Mouse (Mus musculus): ENCODE measurements around the gene Myh2. TPM values are rescaled to one million over a fixed set of nuclear protein-coding genes. Genes with fewer than 3 reads are reported as not detected.

The Myh2 gene
- total RNA-seq, 4 experiments from 2014 or later: 0.29 to 0.47 (median 0.35) TPM

- no peak for DNase-seq (ENCODE audit: low spot score)
Observed at GRCm38 (mm10) chr11:67237481-67238079, 66.8 kb downstream of the Myh2 start, which contains the start of gene Myh4. TSS of gene Myh4 (plus strand) at chr11:67238029.

GRCm38 (mm10) chr11:67241051-67241450, 70.2 kb downstream of the Myh2 start:
- DNase-seq (ENCODE audit: low spot score): no peak

Other genes with a start within 250 kb of the Myh2 start
- not detected for gene Tmem238l, start 214.4 kb upstream of the Myh2 start, total RNA-seq (2022)
- gene Tmem220, start 145.9 kb upstream of the Myh2 start, total RNA-seq (2022): 1 to 10 TPM; 1.6 to 2.6 (median 2.0) TPM
- gene Adprm, start 118.4 kb upstream of the Myh2 start, total RNA-seq (2022): 10 to 100 TPM in 3 of 4 experiments, 1 to 10 TPM in 1; 9.8 to 13.1 (median 11.5) TPM
- 10 to 100 TPM; 20.7 to 25.9 (median 23.3) TPM for gene Sco1, start 118.4 kb upstream of the Myh2 start, total RNA-seq (2022)
- gene Myh3, start 92.7 kb upstream of the Myh2 start, total RNA-seq (2022): under 1 TPM in 2 of 4 experiments, not detected in 2; 0.03 TPM
- gene Myh1, start 29.0 kb downstream of the Myh2 start, total RNA-seq (2022): 1 to 10 TPM in 1 of 4 experiments, under 1 TPM in 3; 0.29 to 1.2 (median 0.54) TPM
- 10 to 100 TPM in 1 of 4 experiments, 1 to 10 TPM in 3; 5.6 to 10.3 (median 7.0) TPM for gene Myh4, start 67.0 kb downstream of the Myh2 start, total RNA-seq (2022)
- under 1 TPM; 0.08 to 0.16 (median 0.09) TPM for gene Myh8, start 106.1 kb downstream of the Myh2 start, total RNA-seq (2022)
- gene Myh13, start 150.6 kb downstream of the Myh2 start, total RNA-seq (2022): under 1 TPM in 1 of 4 experiments, not detected in 3; 0.47 TPM

Data from heart, adult 8-10 months (tissue).